Mouse (Mus musculus) hindbrain, embryonic 13.5 days (tissue): ENCODE measurements around the gene Ahnak. TPM values are rescaled to one million over a fixed set of nuclear protein-coding genes. Genes with fewer than 3 reads are reported as not detected.
"Not testable (repeated sequence)": the region's sequence is repeated elsewhere in the genome, so short reads cannot be mapped to it uniquely, and the experiment has no call there.

Source experiments
- ATAC-seq: fragments of 200-750 bp; cut with Nextera tagmentation; 2 replicates; pipeline ENCODE4 v1.8.0; 2017; ENCODE audit warnings: moderate TSS enrichment; ENCODE audit not compliant: low FRiP score
- H3K27ac ChIP-seq: fragments of 300-500 bp; sonication (generic); 2 replicates; pipeline ENCODE4 v1.5.1; 2015; ENCODE audit warnings: inconsistent platforms, mild to moderate bottlenecking, moderate library complexity
- H3K27me3 ChIP-seq: fragments of 300-500 bp; sonication (generic); 2 replicates; pipeline ENCODE4 v1.6.1; 2015; ENCODE audit warnings: mild to moderate bottlenecking, inconsistent platforms
- H3K36me3 ChIP-seq: fragments of 300-500 bp; sonication (generic); 2 replicates; pipeline ENCODE4 v1.6.1; 2015; ENCODE audit warnings: mild to moderate bottlenecking, inconsistent platforms
- H3K4me1 ChIP-seq: fragments of 300-500 bp; sonication (generic); replicated peaks from 2 replicates; pipeline ENCODE4 v1.6.1; 2015; ENCODE audit warnings: inconsistent platforms
- H3K4me2 ChIP-seq: fragments of 300-500 bp; sonication (generic); 2 replicates; pipeline ENCODE4 v1.6.1; 2015; ENCODE audit warnings: inconsistent platforms, mild to moderate bottlenecking, moderate library complexity
- H3K4me3 ChIP-seq: fragments of 300-500 bp; sonication (generic); 2 replicates; pipeline ENCODE4 v1.5.1; 2015; ENCODE audit warnings: mild to moderate bottlenecking, inconsistent platforms
- H3K9ac ChIP-seq: fragments of 300-500 bp; sonication (generic); 2 replicates; pipeline ENCODE4 v1.6.1; 2015; ENCODE audit warnings: mild to moderate bottlenecking, inconsistent platforms
- H3K9me3 ChIP-seq: fragments of 300-500 bp; sonication (generic); 2 replicates; pipeline ENCODE4 v1.6.1; 2016; ENCODE audit warnings: inconsistent platforms
- WGBS: fragments of 180-500 bp; shearing (Covaris S2); methylation state at CpG from one replicate; pipeline ENCODE4 v1.1.7; 2015; 5-methylcytosine and 5-hydroxymethylcytosine counted together
- polyA plus RNA-seq: library from polyadenylated mRNA; unstranded; fragments of >200 nt; fragmentation: Nextera tagmentation; extraction: Ambion mirVana; gene quantifications from 2 replicates; pipeline ENCODE4 v1.2.1, GENCODE M21; 2015

Ahnak gene
- polyA plus RNA-seq, 1 experiment from 2014 or later = 6.4 TPM

GRCm38 (mm10) chr19:9123986-9124385, 134.9 kb downstream of the Ahnak start:
- ATAC-seq, H3K4me1 ChIP-seq, H3K4me3 ChIP-seq, H3K9ac ChIP-seq, H3K9me3 ChIP-seq, H3K27ac ChIP-seq, H3K27me3 ChIP-seq, H3K4me2 ChIP-seq: not testable (repeated sequence)
- WGBS = 93% methylated on average over 2 of the region's 2 CpGs
- peaks cover 12% of the 10 kb centered on the region for H3K36me3 ChIP-seq

Other genes starting within 250 kb of the Ahnak start
- gene 1700092M07Rik, start 248.6 kb upstream of the Ahnak start, polyA plus RNA-seq = 1.9 and 3.0 TPM in 2 replicates
- gene Stx5a, start 247.9 kb upstream of the Ahnak start, polyA plus RNA-seq = 120 and 128 TPM in 2 replicates
- gene Nxf1, start 232.2 kb upstream of the Ahnak start, polyA plus RNA-seq = 168 and 170 TPM in 2 replicates
- gene Tmem223, start 218.3 kb upstream of the Ahnak start, polyA plus RNA-seq = 257 and 258 TPM in 2 replicates
- gene Tmem179b, start 214.8 kb upstream of the Ahnak start, polyA plus RNA-seq = 38.1 and 38.6 TPM in 2 replicates
- 27.1 and 30.1 TPM in 2 replicates for gene Taf6l, start 202.9 kb upstream of the Ahnak start, polyA plus RNA-seq
- 153 and 163 TPM in 2 replicates for gene Polr2g, start 190.7 kb upstream of the Ahnak start, polyA plus RNA-seq
- 8.0 and 8.4 TPM in 2 replicates for gene Zbtb3, start 186.7 kb upstream of the Ahnak start, polyA plus RNA-seq
- gene Ttc9c, start 170.0 kb upstream of the Ahnak start, polyA plus RNA-seq = 60.4 and 61.4 TPM in 2 replicates
- 5.8 and 6.3 TPM in 2 replicates for gene Hnrnpul2, start 169.3 kb upstream of the Ahnak start, polyA plus RNA-seq
- gene AC129217.1, start 159.5 kb upstream of the Ahnak start, polyA plus RNA-seq = not detected in 2 replicates
- 82.9 and 84.0 TPM in 2 replicates for gene Bscl2, start 151.8 kb upstream of the Ahnak start, polyA plus RNA-seq
- 346 and 374 TPM in 2 replicates for gene Gng3, start 150.1 kb upstream of the Ahnak start, polyA plus RNA-seq
- gene Lrrn4cl, start 138.5 kb upstream of the Ahnak start, polyA plus RNA-seq = 1.0 and 1.3 TPM in 2 replicates
- gene Ubxn1, start 117.8 kb upstream of the Ahnak start, polyA plus RNA-seq = 162 TPM in 2 replicates
- gene Uqcc3, start 108.4 kb upstream of the Ahnak start, polyA plus RNA-seq = 71.0 and 72.3 TPM in 2 replicates
- gene Lbhd1, start 105.6 kb upstream of the Ahnak start, polyA plus RNA-seq = 45.3 and 57.7 TPM in 2 replicates
- gene Gm49403, start 105.4 kb upstream of the Ahnak start, polyA plus RNA-seq = not detected in 2 replicates
- 56.5 and 61.6 TPM in 2 replicates for gene 1810009A15Rik, start 100.4 kb upstream of the Ahnak start, polyA plus RNA-seq
- not detected in 2 replicates for gene Gm49416, start 100.4 kb upstream of the Ahnak start, polyA plus RNA-seq
- 34.3 and 34.6 TPM in 2 replicates for gene Ints5, start 96.3 kb upstream of the Ahnak start, polyA plus RNA-seq
- gene Ganab, start 91.2 kb upstream of the Ahnak start, polyA plus RNA-seq = 91.7 and 95.9 TPM in 2 replicates
- gene B3gat3, start 68.9 kb upstream of the Ahnak start, polyA plus RNA-seq = 89.7 and 91.8 TPM in 2 replicates
- gene Rom1, start 59.9 kb upstream of the Ahnak start, polyA plus RNA-seq = 1.6 and 1.8 TPM in 2 replicates
- 9.4 and 11.3 TPM in 2 replicates for gene Eml3, start 59.7 kb upstream of the Ahnak start, polyA plus RNA-seq
- 133 and 137 TPM in 2 replicates for gene Mta2, start 47.4 kb upstream of the Ahnak start, polyA plus RNA-seq
- 29.4 and 31.1 TPM in 2 replicates for gene Tut1, start 35.4 kb upstream of the Ahnak start, polyA plus RNA-seq
- 344 and 348 TPM in 2 replicates for gene Eef1g, start 22.2 kb upstream of the Ahnak start, polyA plus RNA-seq
- not detected in 2 replicates for gene Scgb1a1, start 98.7 kb downstream of the Ahnak start, polyA plus RNA-seq
- gene Asrgl1, start 146.4 kb downstream of the Ahnak start, polyA plus RNA-seq = 16.6 and 23.0 TPM in 2 replicates